Mouse (Mus musculus): ENCODE results near the gene Dscaml1. TPM values are rescaled to one million over a fixed set of nuclear protein-coding genes. Genes with fewer than 3 reads are reported as not detected.

Gene Dscaml1
- total RNA-seq, 1 experiment, result 1.3 TPM

DNA sequence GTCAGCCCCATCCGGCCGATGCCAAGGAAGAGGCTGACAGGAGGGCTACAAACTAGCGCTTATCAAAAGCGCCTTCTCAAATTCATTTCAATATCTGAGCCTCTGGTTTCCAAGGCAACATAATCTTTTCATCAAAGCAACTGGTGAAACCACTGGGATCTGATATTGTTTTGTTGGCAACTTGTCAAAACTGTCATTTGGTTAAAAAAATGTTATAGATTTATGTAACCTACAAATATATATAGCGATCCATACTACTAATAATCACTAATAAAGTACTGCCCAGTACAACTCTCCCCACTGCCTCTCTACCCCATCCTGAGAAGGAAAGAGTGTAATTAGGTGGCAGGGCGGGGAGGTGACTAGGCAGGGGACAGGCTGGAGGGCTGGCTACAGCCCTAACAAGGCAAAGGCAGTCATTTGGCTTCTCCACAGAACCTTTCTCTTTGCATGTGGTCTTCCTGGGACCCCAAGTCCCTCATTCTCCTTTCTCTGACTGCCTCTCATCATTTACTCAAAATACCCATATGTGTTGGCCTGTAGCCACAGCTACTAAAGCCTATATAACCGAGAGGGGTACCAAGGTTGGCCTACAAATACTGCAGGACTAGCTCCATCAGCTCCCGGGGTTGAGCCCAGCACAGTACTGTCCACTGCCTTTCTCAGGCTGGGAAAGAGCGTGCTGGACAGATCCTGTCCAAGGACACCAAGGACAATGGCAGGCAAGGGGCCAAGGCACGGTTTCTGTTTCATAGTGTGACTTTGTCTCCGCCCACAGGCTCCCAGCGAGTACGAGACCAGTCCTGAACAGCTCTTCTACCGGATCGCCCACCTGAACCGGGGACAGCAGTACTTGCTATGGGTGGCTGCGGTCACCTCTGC, 313.5 kb downstream of the Dscaml1 start:
- H3K4me3 ChIP-seq (ENCODE audit: insufficient read depth in 1 of 2, low read depth in 1 of 2, low read length in 2 of 2, poor library complexity in 1 of 2, severe bottlenecking in 1 of 2), result no peak overlapping the region

DNA sequence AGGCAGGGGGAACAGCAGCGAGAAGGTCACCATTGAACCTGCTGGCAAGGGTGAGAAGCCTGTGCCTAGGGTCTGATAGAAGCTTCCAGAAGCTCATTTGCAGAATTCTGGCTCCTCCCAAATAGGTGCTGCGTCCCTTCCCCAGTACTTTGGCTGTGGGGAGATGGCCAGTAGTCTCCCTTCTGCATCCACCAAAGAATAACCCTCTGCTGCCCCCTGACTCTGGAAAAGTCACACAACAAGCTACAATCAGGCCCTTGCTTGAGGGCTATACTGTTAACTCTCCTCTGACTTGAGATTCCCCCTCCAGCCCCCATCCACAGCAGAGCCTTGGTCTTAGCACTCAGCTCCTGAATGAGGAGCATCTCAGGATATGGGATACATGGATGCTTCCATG, 314.2 kb downstream of the Dscaml1 start:
- TF ChIP-seq CHD2 (IDR thresholded peaks at IDR 0.05; ENCODE audit: low read depth, low read length), result no peak
- no peak for TF ChIP-seq MAFK (IDR thresholded peaks at IDR 0.05; ENCODE audit: insufficient read depth, low read depth, low read length)
- TF ChIP-seq HCFC1 (IDR thresholded peaks at IDR 0.05; ENCODE audit: borderline replicate concordance, insufficient read depth, low read length), result no peak
- no peak for TF ChIP-seq ZNF384 (IDR thresholded peaks at IDR 0.05; ENCODE audit: low read depth, low read length)
- no peak for TF ChIP-seq ZC3H11A (IDR thresholded peaks at IDR 0.05; ENCODE audit: borderline replicate concordance, low read depth, low read length)
- Histone ChIP-seq H3K36me3 (ENCODE audit: control insufficient read depth, insufficient read depth, low read length, poor library complexity, severe bottlenecking) (no peaks in the 10 kb centered on the region), H3K9me3 (ENCODE audit: control insufficient read depth, insufficient read depth, low read depth, low read length) (no peaks in the 10 kb centered on the region), H3K4me1 (ENCODE audit: control insufficient read depth in 2 of 2, insufficient read depth in 2 of 2, low read length in 2 of 2, poor library complexity in 1 of 2) (peaks cover 0 to 4% of the 10 kb centered on the region in 2 experiments; a peak in 1 of 4 replicates), H3K4me3 (ENCODE audit: insufficient read depth in 1 of 2, low read depth in 1 of 2, low read length in 2 of 2, poor library complexity in 1 of 2, severe bottlenecking in 1 of 2) (no peak overlapping the region), H3K27ac (ENCODE audit: insufficient read depth, low read depth, low read length, poor library complexity, severe bottlenecking) (no peak overlapping the region), H3K9ac (ENCODE audit: insufficient read depth, low read depth, low read length, poor library complexity, severe bottlenecking) (no peak overlapping the region)
- in situ Hi-C loops (cut with MboI; ENCODE audit: low sequenced_read_pairs in 2 of 2, unreplicated experiment in 2 of 2), result no loop called here
- no peak for DNase-seq (ENCODE audit: low read depth, low spot score)

More for the DNA sequence above, 313.5 kb downstream of the Dscaml1 start:
- DNase-seq (ENCODE audit: low read depth, low spot score), result no peak
- TF ChIP-seq CHD2 (IDR thresholded peaks at IDR 0.05; ENCODE audit: low read depth, low read length) (no peak), ZNF384 (IDR thresholded peaks at IDR 0.05; ENCODE audit: low read depth, low read length) (no peak), HCFC1 (IDR thresholded peaks at IDR 0.05; ENCODE audit: borderline replicate concordance, insufficient read depth, low read length) (no peak), ZC3H11A (IDR thresholded peaks at IDR 0.05; ENCODE audit: borderline replicate concordance, low read depth, low read length) (no peak), MAFK (IDR thresholded peaks at IDR 0.05; ENCODE audit: insufficient read depth, low read depth, low read length) (no peak)
- in situ Hi-C loops (cut with MboI; ENCODE audit: low sequenced_read_pairs in 2 of 2, unreplicated experiment in 2 of 2), result no loop called here
- H3K9ac ChIP-seq (ENCODE audit: insufficient read depth, low read depth, low read length, poor library complexity, severe bottlenecking), result no peak overlapping the region
- no peaks in the 10 kb centered on the region for H3K9me3 ChIP-seq (ENCODE audit: control insufficient read depth, insufficient read depth, low read depth, low read length)
- H3K27ac ChIP-seq (ENCODE audit: insufficient read depth, low read depth, low read length, poor library complexity, severe bottlenecking), result no peak overlapping the region
- H3K36me3 ChIP-seq (ENCODE audit: control insufficient read depth, insufficient read depth, low read length, poor library complexity, severe bottlenecking), result no peaks in the 10 kb centered on the region
- peaks cover 0 to 4% of the 10 kb centered on the region in 2 experiments; a peak in 1 of 4 replicates for H3K4me1 ChIP-seq (ENCODE audit: control insufficient read depth in 2 of 2, insufficient read depth in 2 of 2, low read length in 2 of 2, poor library complexity in 1 of 2)

DNA sequence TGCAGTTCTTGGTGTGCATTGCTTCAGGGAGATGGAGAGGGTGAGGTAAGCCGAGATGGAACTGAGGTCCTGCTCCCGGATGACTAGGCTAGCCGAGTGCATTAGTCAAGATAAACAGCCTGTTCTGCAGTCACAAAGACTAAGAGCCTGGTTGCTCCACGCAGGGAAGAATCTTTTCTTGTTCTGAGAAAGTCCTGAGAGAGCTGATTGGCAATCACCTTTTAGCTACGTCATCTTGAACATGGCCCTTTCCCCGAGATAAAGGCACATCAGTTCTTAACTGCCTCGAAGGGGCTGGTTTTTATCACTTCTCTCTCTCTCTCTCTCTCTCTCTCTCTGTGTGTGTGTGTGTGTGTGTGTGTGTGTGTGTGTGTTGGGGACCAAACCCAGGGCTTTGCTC, 319.0 kb downstream of the Dscaml1 start:
- H3K9ac ChIP-seq (ENCODE audit: insufficient read depth, low read depth, low read length, poor library complexity, severe bottlenecking), result no peak overlapping the region
- no peak overlapping the region for H3K4me3 ChIP-seq (ENCODE audit: insufficient read depth in 1 of 2, low read depth in 1 of 2, low read length in 2 of 2, poor library complexity in 1 of 2, severe bottlenecking in 1 of 2)
- H3K9me3 ChIP-seq (ENCODE audit: control insufficient read depth, insufficient read depth, low read depth, low read length), result no peaks in the 10 kb centered on the region
- H3K36me3 ChIP-seq (ENCODE audit: control insufficient read depth, insufficient read depth, low read length, poor library complexity, severe bottlenecking), result no peaks in the 10 kb centered on the region
- no peak overlapping the region for H3K27ac ChIP-seq (ENCODE audit: insufficient read depth, low read depth, low read length, poor library complexity, severe bottlenecking)
- H3K4me1 ChIP-seq (ENCODE audit: control insufficient read depth in 2 of 2, insufficient read depth in 2 of 2, low read length in 2 of 2, poor library complexity in 1 of 2), result peaks cover 0 to 4% of the 10 kb centered on the region in 2 experiments; a peak in 1 of 4 replicates
- no peak for DNase-seq (ENCODE audit: low read depth, low spot score)
- in situ Hi-C loops (cut with MboI; ENCODE audit: low sequenced_read_pairs in 2 of 2, unreplicated experiment in 2 of 2), result no loop called here
- TF ChIP-seq CHD2 (IDR thresholded peaks at IDR 0.05; ENCODE audit: low read depth, low read length) (no peak), ZC3H11A (IDR thresholded peaks at IDR 0.05; ENCODE audit: borderline replicate concordance, low read depth, low read length) (no peak), HCFC1 (IDR thresholded peaks at IDR 0.05; ENCODE audit: borderline replicate concordance, insufficient read depth, low read length) (no peak), ZNF384 (IDR thresholded peaks at IDR 0.05; ENCODE audit: low read depth, low read length) (no peak), MAFK (IDR thresholded peaks at IDR 0.05; ENCODE audit: insufficient read depth, low read depth, low read length) (no peak)

DNA sequence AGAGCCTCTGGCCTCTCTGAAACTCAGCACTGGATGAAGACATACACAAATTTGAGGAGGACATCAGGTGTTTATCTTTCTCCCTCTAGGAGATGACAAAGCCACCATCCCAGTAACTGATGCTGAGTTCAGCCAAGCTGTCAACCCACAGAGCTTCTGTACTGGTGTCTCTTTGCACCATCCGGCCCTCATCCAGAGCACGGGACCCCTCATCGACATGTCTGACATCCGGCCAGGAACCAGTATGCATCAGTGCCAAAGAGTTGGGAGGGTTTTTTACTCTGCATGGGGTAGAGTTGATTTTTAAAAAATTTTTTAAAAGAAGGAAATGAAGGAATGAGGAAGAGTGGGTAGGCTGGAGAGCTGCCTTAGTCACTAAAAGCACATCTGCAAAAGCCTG, 323.5 kb downstream of the Dscaml1 start:
- Histone ChIP-seq H3K36me3 (ENCODE audit: control insufficient read depth, insufficient read depth, low read length, poor library complexity, severe bottlenecking) (no peaks in the 10 kb centered on the region), H3K9me3 (ENCODE audit: control insufficient read depth, insufficient read depth, low read depth, low read length) (no peaks in the 10 kb centered on the region), H3K9ac (ENCODE audit: insufficient read depth, low read depth, low read length, poor library complexity, severe bottlenecking) (no peak overlapping the region), H3K4me1 (ENCODE audit: control insufficient read depth in 2 of 2, insufficient read depth in 2 of 2, low read length in 2 of 2, poor library complexity in 1 of 2) (no peaks in the 10 kb centered on the region), H3K4me3 (ENCODE audit: insufficient read depth in 1 of 2, low read depth in 1 of 2, low read length in 2 of 2, poor library complexity in 1 of 2, severe bottlenecking in 1 of 2) (no peak overlapping the region), H3K27ac (ENCODE audit: insufficient read depth, low read depth, low read length, poor library complexity, severe bottlenecking) (no peak overlapping the region)
- no peak for DNase-seq (ENCODE audit: low read depth, low spot score)
- TF ChIP-seq ZC3H11A (IDR thresholded peaks at IDR 0.05; ENCODE audit: borderline replicate concordance, low read depth, low read length) (no peak), HCFC1 (IDR thresholded peaks at IDR 0.05; ENCODE audit: borderline replicate concordance, insufficient read depth, low read length) (no peak), CHD2 (IDR thresholded peaks at IDR 0.05; ENCODE audit: low read depth, low read length) (no peak), MAFK (IDR thresholded peaks at IDR 0.05; ENCODE audit: insufficient read depth, low read depth, low read length) (no peak), ZNF384 (IDR thresholded peaks at IDR 0.05; ENCODE audit: low read depth, low read length) (no peak)
- in situ Hi-C loops (cut with MboI; ENCODE audit: low sequenced_read_pairs in 2 of 2, unreplicated experiment in 2 of 2), result no loop called here

Data from ES-E14 (cell line).